Mouse (Mus musculus): ENCODE results near the gene Mov10l1. TPM values are rescaled to one million over a fixed set of nuclear protein-coding genes. Genes with fewer than 3 reads are reported as not detected.
A peak's percentile ranks its signal among the peaks of the same experiment; 100 is the strongest.

Gene Mov10l1
- polyA plus RNA-seq, 1 experiment from 2014 or later, result 0.13 TPM

DNA sequence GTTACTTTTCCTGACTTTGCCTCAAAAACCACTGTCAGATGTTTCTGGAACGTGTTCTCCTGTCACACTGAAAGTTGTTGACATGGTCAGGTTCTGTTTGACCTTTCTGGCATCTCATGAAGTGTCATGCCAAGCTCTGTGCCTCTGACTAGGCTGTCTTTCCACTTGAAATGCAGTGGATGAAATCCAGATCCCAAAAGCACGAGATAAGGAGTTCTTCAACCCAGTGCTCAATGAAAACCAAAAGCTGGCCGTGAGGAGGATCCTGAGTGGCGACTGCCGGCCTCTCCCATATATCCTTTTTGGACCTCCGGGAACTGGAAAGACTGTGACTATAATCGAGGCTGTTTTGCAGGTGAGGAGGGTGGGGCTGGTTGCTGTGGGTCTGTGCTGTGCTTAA is 37.4 kb downstream of the Mov10l1 start:
- Histone ChIP-seq H3K4me2 (replicated peaks) (no peak overlapping the region), H3K27me3 (no peaks in the 10 kb centered on the region), H3K27ac (replicated peaks) (no peak overlapping the region), H3K4me3 (replicated peaks) (no peak overlapping the region), H3K36me3 (no peaks in the 10 kb centered on the region), H3K9ac (no peak overlapping the region), H3K4me1 (no peaks in the 10 kb centered on the region), H3K9me3 (replicated peaks) (no peaks in the 10 kb centered on the region)
- 63% methylated on average over 7 of the region's 7 CpGs for WGBS
- no peak for ATAC-seq (ENCODE audit: insufficient number of reproducible peaks, low FRiP score, low TSS enrichment, low read depth)

DNA sequence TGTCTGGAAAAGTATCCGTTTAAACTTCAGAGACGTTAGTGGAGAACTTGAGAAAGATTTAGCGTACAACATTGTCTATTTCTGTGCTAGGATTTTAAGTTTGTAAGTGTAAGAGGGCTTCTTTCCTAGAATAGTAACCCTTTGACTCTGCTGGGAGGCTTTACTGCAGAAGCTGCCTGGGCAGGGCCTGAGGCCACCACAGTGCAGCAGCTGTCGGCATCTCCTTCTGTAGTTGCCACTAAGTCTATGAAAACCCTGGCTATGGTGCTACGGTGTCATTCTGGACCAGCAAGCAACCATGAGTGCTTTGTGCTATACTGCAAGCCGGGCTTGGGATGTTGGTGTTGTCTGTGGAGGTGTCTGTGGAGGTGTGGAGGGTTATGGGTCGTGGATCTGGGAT is 37.8 kb downstream of the Mov10l1 start:
- Histone ChIP-seq H3K36me3 (no peaks in the 10 kb centered on the region), H3K9me3 (replicated peaks) (no peaks in the 10 kb centered on the region), H3K27ac (replicated peaks) (no peak overlapping the region), H3K4me3 (replicated peaks) (no peak overlapping the region), H3K9ac (no peak overlapping the region), H3K27me3 (no peaks in the 10 kb centered on the region), H3K4me2 (replicated peaks) (no peak overlapping the region), H3K4me1 (no peaks in the 10 kb centered on the region)
- 71% methylated on average over 7 of the region's 7 CpGs for WGBS
- no peak for ATAC-seq (ENCODE audit: insufficient number of reproducible peaks, low FRiP score, low TSS enrichment, low read depth)

DNA sequence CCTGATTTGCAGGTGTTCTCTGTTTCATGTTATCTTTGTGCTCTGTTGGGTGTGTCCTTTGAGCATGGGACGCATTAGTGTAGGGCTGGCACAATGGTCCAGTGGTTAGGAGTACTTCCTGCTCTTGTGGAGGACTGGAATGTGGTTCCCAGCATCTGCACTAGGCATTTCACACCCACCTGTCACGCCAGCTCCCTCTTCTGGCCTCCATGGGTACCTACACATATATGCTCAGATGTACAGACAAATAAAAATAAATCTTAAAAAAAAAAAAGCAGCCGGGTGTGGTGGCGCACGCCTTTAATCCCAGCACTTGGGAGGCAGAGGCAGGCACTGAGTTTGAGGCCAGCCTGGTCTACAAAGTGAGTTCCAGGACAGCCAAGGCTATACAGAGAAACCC is 61.7 kb downstream of the Mov10l1 start:
- Histone ChIP-seq H3K4me1 (no peaks in the 10 kb centered on the region), H3K27me3 (no peaks in the 10 kb centered on the region), H3K9ac (no peak overlapping the region), H3K36me3 (no peaks in the 10 kb centered on the region), H3K4me2 (replicated peaks) (no peak overlapping the region), H3K27ac (replicated peaks) (no peak overlapping the region), H3K4me3 (replicated peaks) (no peak overlapping the region), H3K9me3 (replicated peaks) (no peaks in the 10 kb centered on the region)
- ATAC-seq (ENCODE audit: insufficient number of reproducible peaks, low FRiP score, low TSS enrichment, low read depth), result no peak
- 74% methylated on average over 5 of the region's 5 CpGs for WGBS

DNA sequence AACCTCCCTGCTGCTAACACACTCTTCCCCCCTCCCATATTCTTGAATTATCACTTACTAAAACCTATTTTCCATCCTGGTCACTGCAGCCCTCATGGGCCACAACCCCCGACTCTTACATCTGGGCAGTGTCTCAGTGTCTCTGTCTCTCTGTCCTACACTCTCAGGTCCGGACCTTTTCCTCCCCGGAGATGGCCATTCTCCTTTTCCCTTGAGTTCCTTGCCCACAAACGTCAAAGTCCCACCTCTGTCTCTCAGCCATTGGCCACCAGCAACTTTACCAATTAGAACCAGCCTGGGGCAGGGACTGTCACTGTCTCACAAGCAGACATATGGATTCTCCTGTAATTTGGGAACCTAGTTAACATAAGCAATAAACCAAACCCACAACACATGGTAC is 63.6 kb downstream of the Mov10l1 start:
- Histone ChIP-seq H3K27ac (replicated peaks) (no peak overlapping the region), H3K36me3 (no peaks in the 10 kb centered on the region), H3K27me3 (no peaks in the 10 kb centered on the region), H3K4me3 (replicated peaks) (no peak overlapping the region), H3K9ac (no peak overlapping the region), H3K4me1 (no peaks in the 10 kb centered on the region), H3K9me3 (replicated peaks) (no peaks in the 10 kb centered on the region), H3K4me2 (replicated peaks) (no peak overlapping the region)
- no peak for ATAC-seq (ENCODE audit: insufficient number of reproducible peaks, low FRiP score, low TSS enrichment, low read depth)
- WGBS, result 62% methylated on average over 4 of the region's 4 CpGs

DNA sequence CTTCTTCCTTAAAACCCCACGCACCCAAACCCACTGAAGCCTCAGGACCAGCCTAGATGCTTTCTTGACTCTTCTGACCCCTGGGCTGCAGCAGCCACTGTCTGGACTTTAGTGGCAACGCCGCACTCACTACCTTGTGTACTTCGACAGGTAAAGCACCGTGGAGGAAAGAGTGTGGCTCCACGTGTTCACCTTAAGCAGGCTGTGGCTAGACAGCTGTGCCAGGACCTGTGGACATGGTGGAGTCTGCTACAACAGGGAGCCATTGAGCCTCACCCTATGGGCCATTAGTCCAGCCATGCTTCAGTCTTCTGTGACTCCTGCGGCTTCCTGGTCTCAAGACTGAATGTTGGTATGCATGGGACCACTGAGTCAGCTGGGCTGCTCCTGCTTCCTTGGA is 72.0 kb downstream of the Mov10l1 start:
- Histone ChIP-seq H3K9me3 (replicated peaks) (no peaks in the 10 kb centered on the region), H3K4me3 (replicated peaks) (no peak overlapping the region), H3K4me1 (0 out of 2 replicates have a peak, but pooled peaks cover 4% of the 10 kb centered on the region), H3K4me2 (replicated peaks) (no peak overlapping the region), H3K36me3 (no peaks in the 10 kb centered on the region), H3K27me3 (peaks cover 28% of the 10 kb centered on the region), H3K9ac (no peak overlapping the region), H3K27ac (replicated peaks) (no peak overlapping the region)
- ATAC-seq (ENCODE audit: insufficient number of reproducible peaks, low FRiP score, low TSS enrichment, low read depth), result no peak
- WGBS, result 87% methylated on average over 7 of the region's 7 CpGs

DNA sequence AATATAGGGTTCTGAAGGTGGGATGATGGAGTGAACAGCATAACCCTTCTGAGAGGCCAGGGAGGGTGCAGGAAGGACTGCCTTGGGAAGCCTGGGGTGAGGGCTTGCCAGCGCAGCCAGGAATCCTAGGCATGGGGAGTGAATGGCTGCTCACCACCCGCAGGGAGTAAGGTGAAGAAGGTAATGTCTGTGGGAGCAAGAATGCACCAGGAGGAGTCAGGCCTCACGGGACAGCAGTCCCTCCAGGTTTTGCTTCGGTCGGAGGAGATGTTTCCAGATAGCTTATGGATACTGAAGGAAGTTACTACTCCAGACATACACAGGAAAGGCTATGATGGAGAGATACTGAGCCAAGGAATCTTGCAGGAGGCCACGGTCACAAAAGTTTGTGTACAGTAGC is 76.0 kb downstream of the Mov10l1 start:
- H3K9ac ChIP-seq, result no peak overlapping the region
- no peak for ATAC-seq (ENCODE audit: insufficient number of reproducible peaks, low FRiP score, low TSS enrichment, low read depth)
- H3K4me3 ChIP-seq (replicated peaks), result peak overlapping the region; percentile 58
- H3K4me2 ChIP-seq (replicated peaks), result no peak overlapping the region
- H3K27me3 ChIP-seq, result peaks cover 47% of the 10 kb centered on the region
- H3K4me1 ChIP-seq, result peaks cover 9% of the 10 kb centered on the region; the same call in 1 of the 2 replicates
- H3K27ac ChIP-seq (replicated peaks), result no peak overlapping the region
- no peaks in the 10 kb centered on the region for H3K9me3 ChIP-seq (replicated peaks)
- H3K36me3 ChIP-seq, result no peaks in the 10 kb centered on the region
- WGBS, result 25% methylated on average over 6 of the region's 6 CpGs

DNA sequence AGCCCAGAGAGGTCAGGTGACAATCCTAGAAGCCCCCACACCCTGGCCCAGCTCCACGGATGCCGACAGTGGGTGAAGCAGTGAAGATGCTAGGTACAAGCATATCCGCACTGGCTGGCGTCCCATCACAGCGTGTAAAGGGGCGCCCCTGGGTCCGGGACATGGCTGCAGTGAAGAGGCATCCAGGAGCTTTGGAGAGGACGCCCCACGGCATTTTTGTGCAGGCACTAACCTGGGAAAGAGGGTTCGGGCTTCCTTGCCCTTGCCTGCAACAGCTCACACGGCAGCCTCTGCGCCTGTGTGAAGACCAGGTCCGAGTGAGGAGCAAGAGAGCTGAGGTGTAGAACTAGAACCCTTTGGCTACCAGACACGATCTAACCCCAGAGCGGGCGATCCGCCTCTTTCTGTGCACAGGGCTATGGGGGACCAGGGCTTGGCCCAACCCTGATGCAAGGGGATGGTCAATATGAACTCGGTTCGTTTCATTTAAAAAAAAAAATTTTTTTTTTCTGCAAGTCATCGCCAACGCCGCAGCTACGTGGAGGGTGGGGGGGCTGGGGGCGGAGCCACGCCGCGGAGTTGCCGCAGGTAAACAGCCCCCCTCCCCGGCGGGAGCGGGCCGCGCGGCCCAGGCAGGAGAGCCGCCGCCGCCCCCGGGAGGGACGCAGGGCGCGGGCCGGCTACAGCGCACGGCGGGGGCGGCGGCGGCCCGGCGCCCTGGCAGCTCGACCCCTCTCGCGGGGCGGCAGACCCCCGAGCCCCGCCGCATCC is 76.6 kb downstream of the Mov10l1 start, which contains the start of gene Panx2:
Gene Panx2 (plus strand): TSS at position 574 of the 771 bp plus-strand sequence.
- peak within 1 kb of the TSS; percentile 33 for H3K9ac ChIP-seq
- ATAC-seq (ENCODE audit: insufficient number of reproducible peaks, low FRiP score, low TSS enrichment, low read depth), result no peak
- no peak within 1 kb of the TSS for H3K27ac ChIP-seq (replicated peaks)
- peaks cover 9% of the 10 kb centered on the region; the same call in 1 of the 2 replicates for H3K4me1 ChIP-seq
- WGBS, result under 1% methylated on average over 49 of the region's 57 CpGs
- no peaks in the 10 kb centered on the region for H3K36me3 ChIP-seq
- peaks cover 54% of the 10 kb centered on the region for H3K27me3 ChIP-seq
- peak within 1 kb of the TSS; percentile 58 for H3K4me3 ChIP-seq (replicated peaks)
- peak within 1 kb of the TSS; percentile 89 for H3K4me2 ChIP-seq (replicated peaks)
- H3K9me3 ChIP-seq (replicated peaks), result no peaks in the 10 kb centered on the region

DNA sequence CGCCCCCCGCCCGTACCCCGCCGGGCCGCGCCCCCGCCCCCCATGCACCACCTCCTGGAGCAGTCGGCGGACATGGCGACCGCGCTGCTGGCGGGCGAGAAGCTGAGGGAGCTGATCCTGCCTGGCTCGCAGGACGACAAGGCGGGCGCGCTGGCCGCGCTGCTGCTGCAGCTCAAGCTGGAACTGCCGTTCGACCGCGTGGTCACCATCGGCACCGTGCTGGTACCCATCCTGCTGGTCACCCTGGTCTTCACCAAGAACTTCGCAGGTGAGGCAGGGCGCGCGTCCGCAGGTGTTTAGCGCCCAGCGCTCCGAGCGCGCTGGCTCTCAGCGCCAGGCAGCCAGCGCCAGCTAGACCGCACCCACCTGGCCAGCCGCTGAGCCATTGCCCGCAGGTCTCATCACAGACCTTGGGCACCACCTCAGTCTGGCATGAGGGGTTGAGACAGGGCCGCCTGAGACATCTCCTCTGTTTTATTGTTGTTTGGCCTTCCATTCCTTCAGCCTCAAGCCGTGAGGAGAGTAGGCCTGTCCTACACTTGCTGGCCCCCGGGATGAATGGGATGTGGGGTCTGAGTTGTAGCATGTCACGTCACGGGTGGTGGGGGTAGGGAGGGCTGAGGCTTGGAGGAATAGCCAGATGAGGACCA is 77.4 kb downstream of the Mov10l1 start:
- Histone ChIP-seq H3K4me3 (replicated peaks) (peak overlapping the region; percentile 58), H3K4me1 (peaks cover 9% of the 10 kb centered on the region; the same call in 1 of the 2 replicates), H3K9ac (peak overlapping the region; percentile 33), H3K27ac (replicated peaks) (no peak overlapping the region), H3K9me3 (replicated peaks) (no peaks in the 10 kb centered on the region), H3K4me2 (replicated peaks) (peak overlapping the region; percentile 89), H3K27me3 (peaks cover 50% of the 10 kb centered on the region), H3K36me3 (no peaks in the 10 kb centered on the region)
- WGBS, result 2% methylated on average over 45 of the region's 48 CpGs
- ATAC-seq (ENCODE audit: insufficient number of reproducible peaks, low FRiP score, low TSS enrichment, low read depth), result no peak

DNA sequence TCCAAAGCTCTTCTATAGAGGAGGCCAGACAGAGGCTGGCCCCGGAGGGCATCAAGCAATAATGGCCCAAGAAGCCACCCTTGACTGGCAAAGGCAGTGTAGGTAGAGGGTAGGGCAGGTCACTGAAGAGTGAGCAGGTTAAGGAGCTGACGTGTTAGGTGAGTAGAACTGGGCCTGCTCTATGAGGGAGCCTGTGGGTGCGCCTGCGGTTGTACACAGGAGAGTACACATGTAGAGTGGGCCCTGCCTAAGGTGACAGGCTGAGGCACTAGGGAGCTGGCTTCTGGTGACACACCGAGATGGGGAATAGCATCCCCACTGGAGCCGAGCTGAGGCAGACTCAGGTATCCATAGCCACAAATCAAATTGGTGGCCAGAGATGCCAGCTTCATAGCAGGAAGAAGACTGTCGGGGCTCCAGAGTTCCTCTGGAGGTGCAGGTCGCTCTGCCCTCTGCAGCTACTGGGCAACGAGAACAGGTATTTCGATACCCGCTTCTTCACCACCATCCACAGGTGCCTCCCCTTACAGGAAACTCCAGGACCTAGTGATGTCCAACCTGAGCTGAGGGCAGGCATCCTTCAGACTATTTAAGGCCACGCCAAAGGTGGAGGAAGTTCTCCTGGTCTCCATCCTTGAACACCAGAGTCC is 78.2 kb downstream of the Mov10l1 start:
- 84% methylated on average over 12 of the region's 12 CpGs for WGBS
- H3K9ac ChIP-seq, result no peak overlapping the region
- peaks cover 9% of the 10 kb centered on the region; the same call in 1 of the 2 replicates for H3K4me1 ChIP-seq
- no peak overlapping the region for H3K27ac ChIP-seq (replicated peaks)
- no peaks in the 10 kb centered on the region for H3K36me3 ChIP-seq
- no peak overlapping the region for H3K4me3 ChIP-seq (replicated peaks)
- H3K27me3 ChIP-seq, result peaks cover 55% of the 10 kb centered on the region
- ATAC-seq (ENCODE audit: insufficient number of reproducible peaks, low FRiP score, low TSS enrichment, low read depth), result no peak
- no peaks in the 10 kb centered on the region for H3K9me3 ChIP-seq (replicated peaks)
- H3K4me2 ChIP-seq (replicated peaks), result no peak overlapping the region; the same call in 1 of the 2 replicates

DNA sequence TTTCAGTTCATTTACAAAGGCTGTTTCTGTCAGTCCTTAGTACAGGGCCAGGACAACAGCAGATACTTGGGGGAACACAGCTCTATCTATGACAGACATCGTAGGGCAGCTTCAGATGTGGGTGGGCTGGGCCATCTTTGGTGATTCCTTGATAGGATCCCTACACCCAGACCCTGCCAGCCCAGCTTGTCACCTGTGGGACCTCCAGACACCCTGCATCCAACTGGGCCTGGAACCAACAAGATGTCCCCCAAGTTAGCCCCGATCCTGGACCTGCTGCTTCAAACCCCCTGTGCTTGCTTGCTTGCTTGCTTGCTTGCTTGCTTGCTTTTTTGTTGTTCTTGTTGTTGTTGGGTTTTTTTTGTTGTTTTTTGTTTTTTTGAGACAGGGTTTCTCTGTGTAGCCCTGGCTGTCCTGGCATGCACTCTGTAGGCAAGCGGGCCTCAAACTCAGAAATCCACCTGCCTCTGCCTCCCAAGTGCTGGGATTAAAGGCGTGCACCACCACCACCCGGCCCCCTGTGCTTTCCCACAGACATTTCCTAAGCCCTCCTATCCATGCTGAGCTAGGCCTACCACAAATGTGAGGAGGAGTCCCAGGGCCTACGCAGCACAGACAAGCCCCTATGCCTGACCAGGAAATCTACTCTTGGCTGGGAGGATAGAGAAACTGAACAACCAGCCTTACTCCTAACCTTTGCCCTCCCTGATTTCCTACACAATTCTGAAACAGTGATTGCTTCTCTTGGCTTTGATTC is 79.2 kb downstream of the Mov10l1 start:
- Histone ChIP-seq H3K4me2 (replicated peaks) (no peak overlapping the region), H3K27me3 (peaks cover 62% of the 10 kb centered on the region), H3K4me1 (peaks cover 9% of the 10 kb centered on the region; the same call in 1 of the 2 replicates), H3K27ac (replicated peaks) (no peak overlapping the region), H3K4me3 (replicated peaks) (no peak overlapping the region), H3K36me3 (no peaks in the 10 kb centered on the region), H3K9me3 (replicated peaks) (no peaks in the 10 kb centered on the region), H3K9ac (no peak overlapping the region)
- ATAC-seq (ENCODE audit: insufficient number of reproducible peaks, low FRiP score, low TSS enrichment, low read depth), result no peak
- WGBS, result 83% methylated on average over 6 of the region's 6 CpGs

DNA sequence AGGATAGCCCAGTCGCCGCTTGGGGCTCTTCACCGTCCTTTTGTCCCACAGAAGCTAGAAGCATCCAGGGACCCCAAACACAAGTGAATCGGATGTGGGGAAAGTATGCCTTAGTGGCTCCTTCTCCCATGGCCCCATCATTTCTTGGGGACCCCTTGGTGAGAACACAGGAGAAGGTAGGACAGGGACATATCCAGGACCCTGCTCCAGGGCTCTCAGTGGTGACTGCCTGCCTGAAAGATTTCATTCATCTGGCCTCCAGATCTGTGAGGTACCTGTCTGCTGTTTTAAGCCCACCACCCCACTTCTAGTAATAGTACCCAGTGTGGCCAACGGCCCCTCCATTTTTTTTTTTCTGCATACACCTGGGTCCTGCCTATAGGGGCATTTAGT is 79.8 kb downstream of the Mov10l1 start:
- Histone ChIP-seq H3K9me3 (replicated peaks) (no peaks in the 10 kb centered on the region), H3K36me3 (no peaks in the 10 kb centered on the region), H3K4me2 (replicated peaks) (no peak overlapping the region), H3K9ac (no peak overlapping the region), H3K27me3 (peaks cover 65% of the 10 kb centered on the region), H3K4me3 (replicated peaks) (no peak overlapping the region), H3K4me1 (peaks cover 10% of the 10 kb centered on the region), H3K27ac (replicated peaks) (no peak overlapping the region)
- ATAC-seq (ENCODE audit: insufficient number of reproducible peaks, low FRiP score, low TSS enrichment, low read depth), result no peak
- WGBS, result 82% methylated on average over 5 of the region's 5 CpGs

All from embryonic facial prominence, embryonic 15.5 days (tissue).